Mouse (Mus musculus) limb, embryonic 14.5 days (tissue): ENCODE results near the gene Sap30bp. TPM values are rescaled to one million over a fixed set of nuclear protein-coding genes. Genes with fewer than 3 reads are reported as not detected.
A peak's percentile ranks its signal among the peaks of the same experiment; 100 is the strongest.

ENCODE experiments used
- ATAC-seq: fragments of 200-750 bp; cut with Nextera tagmentation; 2 replicates; pipeline ENCODE4 v1.8.0; 2017; ENCODE audit warnings: low read depth, moderate number of reproducible peaks, moderate TSS enrichment; ENCODE audit not compliant: low FRiP score
- DNase-seq: peaks from one replicate; pipeline ENCODE4 v3.0.0-alpha.2; 2015; ENCODE audit warnings: low spot score
- H3K27ac ChIP-seq: fragments of 300-500 bp; sonication (generic); replicated peaks from 2 replicates; pipeline ENCODE4 v1.5.1; 2014; ENCODE audit warnings: low read depth, mild to moderate bottlenecking, low read length, moderate library complexity, mixed read lengths
- H3K27me3 ChIP-seq: fragments of 300-500 bp; sonication (generic); 2 replicates; pipeline ENCODE4 v1.6.1; 2014; ENCODE audit warnings: low read length, mixed read lengths; ENCODE audit not compliant: control insufficient read depth, insufficient read depth
- H3K36me3 ChIP-seq: fragments of 300-500 bp; sonication (generic); 2 replicates; pipeline ENCODE4 v1.6.1; 2014; ENCODE audit warnings: mild to moderate bottlenecking, low read length, moderate library complexity, mixed read lengths; ENCODE audit not compliant: control insufficient read depth, insufficient read depth
- H3K4me1 ChIP-seq: fragments of 300-500 bp; sonication (generic); 2 replicates; pipeline ENCODE4 v1.6.1; 2014; ENCODE audit warnings: antibody characterized with exemption, low read length, mixed read lengths; ENCODE audit not compliant: control insufficient read depth, insufficient read depth
- H3K4me2 ChIP-seq: fragments of 300-500 bp; sonication (generic); replicated peaks from 2 replicates; pipeline ENCODE4 v1.6.1; 2014; ENCODE audit warnings: low read depth, mild to moderate bottlenecking, low read length, moderate library complexity; ENCODE audit not compliant: severe bottlenecking
- H3K4me3 ChIP-seq: fragments of 300-500 bp; sonication (generic); replicated peaks from 2 replicates; pipeline ENCODE4 v1.5.1; 2014; ENCODE audit warnings: low read length
- H3K9ac ChIP-seq: fragments of 300-500 bp; sonication (generic); 2 replicates; pipeline ENCODE4 v1.6.1; 2014; ENCODE audit warnings: mild to moderate bottlenecking, low read depth, low read length, moderate library complexity; ENCODE audit not compliant: severe bottlenecking
- H3K9me3 ChIP-seq: fragments of 300-500 bp; sonication (generic); 2 replicates; pipeline ENCODE4 v1.6.1; 2016; ENCODE audit warnings: low read length; ENCODE audit not compliant: control insufficient read depth
- POLR2A ChIP-seq: fragments of 200-500 bp; IDR thresholded peaks from 2 replicates; pipeline ENCODE4 v1.8.0; 2012; ENCODE audit warnings: inconsistent platforms, mild to moderate bottlenecking, moderate library complexity, borderline replicate concordance; ENCODE audit not compliant: insufficient read depth, insufficient read length; ENCODE audit errors: extremely low read depth
- WGBS: fragments of 180-500 bp; shearing (Covaris S2); extraction: QIAGEN DNeasy Blood & Tissue Kit; methylation state at CpG from one replicate; pipeline ENCODE4 v1.1.7; 2014; 5-methylcytosine and 5-hydroxymethylcytosine counted together
- polyA plus RNA-seq, 2 experiments: library from polyadenylated mRNA; depleted of rRNA in 1 of 2; stranded (reverse) in 1 of 2; unstranded in 1 of 2; fragments of >200 nt; fragmentation: Nextera tagmentation in 1 of 2; extraction: Ambion mirVana in 1 of 2; gene quantifications; 2 replicates each; pipeline versions ENCODE4 v1.2.1 to v1.2.3; 2012 to 2014

The Sap30bp gene
- polyA plus RNA-seq, 2 experiments: 36.9 to 52.6 TPM

GRCm38 (mm10) chr11:116008832-116009375 is 75.8 kb downstream of the Sap30bp start:
- no peak overlapping the region for H3K4me3 ChIP-seq
- no peak overlapping the region for H3K4me2 ChIP-seq
- ATAC-seq (no peak), DNase-seq (no peak)
- H3K9ac ChIP-seq: no peak overlapping the region
- TF ChIP-seq POLR2A: no peak
- no peak overlapping the region for H3K27ac ChIP-seq
- peaks cover 23% of the 10 kb centered on the region for H3K4me1 ChIP-seq
- no peaks in the 10 kb centered on the region for H3K9me3 ChIP-seq
- H3K27me3 ChIP-seq: no peaks in the 10 kb centered on the region
- H3K36me3 ChIP-seq: peaks cover 37% of the 10 kb centered on the region
- WGBS: 82% methylated on average over 13 of the region's 13 CpGs

- TF ChIP-seq POLR2A: no peak
- Histone ChIP-seq H3K27ac (no peak overlapping the region), H3K9ac (no peak overlapping the region), H3K27me3 (no peaks in the 10 kb centered on the region), H3K9me3 (no peaks in the 10 kb centered on the region), H3K4me1 (peaks cover 23% of the 10 kb centered on the region), H3K4me2 (no peak overlapping the region), H3K36me3 (peaks cover 37% of the 10 kb centered on the region), H3K4me3 (no peak overlapping the region)
- 93% methylated on average over 11 of the region's 11 CpGs for WGBS
- ATAC-seq (no peak), DNase-seq (no peak)
Observed at GRCm38 (mm10) chr11:116009661-116010060, 76.6 kb downstream of the Sap30bp start.

- no peak overlapping the region for H3K4me2 ChIP-seq
- ATAC-seq (no peak), DNase-seq (no peak)
- H3K4me1 ChIP-seq: peaks cover 22% of the 10 kb centered on the region
- no peak overlapping the region for H3K27ac ChIP-seq
- no peak overlapping the region for H3K4me3 ChIP-seq
- H3K27me3 ChIP-seq: no peaks in the 10 kb centered on the region
- TF ChIP-seq POLR2A: no peak
- 91% methylated on average over 8 of the region's 8 CpGs for WGBS
- peaks cover 37% of the 10 kb centered on the region for H3K36me3 ChIP-seq
- H3K9ac ChIP-seq: no peak overlapping the region
- H3K9me3 ChIP-seq: no peaks in the 10 kb centered on the region
Observed at GRCm38 (mm10) chr11:116010146-116010545, 77.1 kb downstream of the Sap30bp start.

DNA sequence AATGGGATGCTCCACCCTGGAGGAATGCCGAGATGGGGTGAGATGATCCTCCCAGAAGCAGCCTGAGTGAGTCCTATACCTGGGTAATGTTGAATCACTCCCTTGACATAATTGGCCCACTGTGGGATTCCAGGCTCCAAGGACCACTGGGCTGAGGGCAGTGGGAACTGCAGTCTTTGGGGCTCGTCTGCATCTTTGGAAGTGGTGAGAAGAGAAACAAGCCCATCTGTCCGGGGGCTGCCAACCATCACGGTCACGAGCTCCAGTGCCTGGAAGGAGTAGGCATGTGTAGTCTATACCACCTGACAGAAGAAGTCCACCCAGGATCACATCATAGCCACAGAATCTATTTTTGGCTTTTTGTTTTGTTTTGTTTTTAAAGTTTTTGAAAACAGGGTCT is 77.9 kb downstream of the Sap30bp start:
- H3K4me1 ChIP-seq: peaks cover 15% of the 10 kb centered on the region
- H3K36me3 ChIP-seq: peaks cover 37% of the 10 kb centered on the region
- no peak overlapping the region for H3K4me3 ChIP-seq
- ATAC-seq: no peak
- H3K9ac ChIP-seq: no peak overlapping the region
- no peak for TF ChIP-seq POLR2A
- no peak overlapping the region for H3K27ac ChIP-seq
- no peak overlapping the region for H3K4me2 ChIP-seq
- DNase-seq: no peak
- 86% methylated on average over 5 of the region's 5 CpGs for WGBS
- H3K27me3 ChIP-seq: no peaks in the 10 kb centered on the region
- H3K9me3 ChIP-seq: no peaks in the 10 kb centered on the region

- H3K36me3 ChIP-seq: peaks cover 37% of the 10 kb centered on the region
- peak overlapping the region; percentile 82 for H3K9ac ChIP-seq
- H3K27me3 ChIP-seq: no peaks in the 10 kb centered on the region
- peak overlapping the region; percentile 72 for H3K4me3 ChIP-seq
- no peaks in the 10 kb centered on the region for H3K9me3 ChIP-seq
- no peak for DNase-seq
- no peak for ATAC-seq
- H3K27ac ChIP-seq: peak overlapping the region; percentile 96
- peaks cover 15% of the 10 kb centered on the region for H3K4me1 ChIP-seq
- no peak for TF ChIP-seq POLR2A
- WGBS: 18% methylated on average over 13 of the region's 14 CpGs
- peak overlapping the region; percentile 66 for H3K4me2 ChIP-seq
Observed at GRCm38 (mm10) chr11:116011529-116012261, 78.6 kb downstream of the Sap30bp start.
